Mouse (Mus musculus) forebrain, embryonic 12.5 days (tissue): ENCODE data around the gene Prrt1. TPM values are rescaled to one million over a fixed set of nuclear protein-coding genes. Genes with fewer than 3 reads are reported as not detected.

Source experiments
- ATAC-seq: fragments of 200-750 bp; cut with Nextera tagmentation; 2 replicates; pipeline ENCODE4 v1.8.0; 2017; ENCODE audit warnings: moderate TSS enrichment; ENCODE audit not compliant: low FRiP score
- H3K27ac ChIP-seq: fragments of 300-500 bp; sonication (generic); 2 replicates; pipeline ENCODE4 v1.5.1; 2016; ENCODE audit warnings: mild to moderate bottlenecking
- H3K27me3 ChIP-seq: fragments of 300-500 bp; sonication (generic); 2 replicates; pipeline ENCODE4 v1.6.1; 2016; ENCODE audit warnings: mild to moderate bottlenecking
- H3K36me3 ChIP-seq: fragments of 300-500 bp; sonication (generic); replicated peaks from 2 replicates; pipeline ENCODE4 v1.6.1; 2016; ENCODE audit warnings: mild to moderate bottlenecking
- H3K4me1 ChIP-seq: fragments of 300-500 bp; sonication (generic); 2 replicates; pipeline ENCODE4 v1.6.1; 2016
- H3K4me2 ChIP-seq: fragments of 300-500 bp; sonication (generic); 2 replicates; pipeline ENCODE4 v1.6.1; 2016; ENCODE audit warnings: mild to moderate bottlenecking, moderate library complexity
- H3K4me3 ChIP-seq: fragments of 300-500 bp; sonication (generic); replicated peaks from 2 replicates; pipeline ENCODE4 v1.5.1; 2016; ENCODE audit warnings: mild to moderate bottlenecking
- H3K9ac ChIP-seq: fragments of 300-500 bp; sonication (generic); 2 replicates; pipeline ENCODE4 v1.6.1; 2016; ENCODE audit warnings: mild to moderate bottlenecking
- H3K9me3 ChIP-seq: fragments of 300-500 bp; sonication (generic); 2 replicates; pipeline ENCODE4 v1.6.1; 2016
- whole genome bisulfite sequencing: fragments of 180-500 bp; shearing (Covaris S2); methylation state at CpG from one replicate; pipeline ENCODE4 v1.1.7; 2016; 5-methylcytosine and 5-hydroxymethylcytosine counted together
- polyA plus RNA-seq: library from polyadenylated mRNA; unstranded; fragments of >200 nt; fragmentation: Nextera tagmentation; extraction: Ambion mirVana; gene quantifications from 2 replicates; pipeline ENCODE4 v1.2.1, GENCODE M21; 2016

The Prrt1 gene
- polyA plus RNA-seq, 1 experiment from 2014 or later, result 2.9 TPM

- peak overlapping the region; percentile 39 for H3K4me3 ChIP-seq
- H3K27me3 ChIP-seq, result peaks cover 82% of the 10 kb centered on the region
- ATAC-seq, result peak; percentile 39; the same call in 1 of the 2 replicates
- H3K4me2 ChIP-seq, result peak overlapping the region; percentile 63
- no peaks in the 10 kb centered on the region for H3K36me3 ChIP-seq
- H3K27ac ChIP-seq, result no peak overlapping the region
- WGBS, result 31% methylated on average over 49 of the region's 49 CpGs
- H3K9ac ChIP-seq, result 0 out of 2 replicates have a peak overlapping the region, but pooled peaks have one; percentile 33
- H3K9me3 ChIP-seq, result 0 out of 2 replicates have a peak, but pooled peaks cover 2% of the 10 kb centered on the region
- H3K4me1 ChIP-seq, result peaks cover 13% of the 10 kb centered on the region
Measured at GRCm38 (mm10) chr17:34672246-34672792, 43.0 kb downstream of the Prrt1 start.

- H3K4me1 ChIP-seq, result peaks cover 13% of the 10 kb centered on the region
- no peak for ATAC-seq
- H3K36me3 ChIP-seq, result no peaks in the 10 kb centered on the region
- peaks cover 80% of the 10 kb centered on the region for H3K27me3 ChIP-seq
- no peak overlapping the region for H3K27ac ChIP-seq
- H3K4me3 ChIP-seq, result no peak overlapping the region
- 92% methylated on average over 7 of the region's 7 CpGs for WGBS
- no peak overlapping the region for H3K9ac ChIP-seq
- 0 out of 2 replicates have a peak, but pooled peaks cover 2% of the 10 kb centered on the region for H3K9me3 ChIP-seq
- H3K4me2 ChIP-seq, result no peak overlapping the region
Measured at GRCm38 (mm10) chr17:34673139-34673538, 43.8 kb downstream of the Prrt1 start.

GRCm38 (mm10) chr17:34674524-34675204 is 45.3 kb downstream of the Prrt1 start:
- no peaks in the 10 kb centered on the region for H3K36me3 ChIP-seq
- 0 out of 2 replicates have a peak, but pooled peaks cover 2% of the 10 kb centered on the region for H3K9me3 ChIP-seq
- no peak overlapping the region for H3K27ac ChIP-seq
- no peak for ATAC-seq
- H3K4me1 ChIP-seq, result peaks cover 13% of the 10 kb centered on the region
- peaks cover 74% of the 10 kb centered on the region for H3K27me3 ChIP-seq
- WGBS, result 72% methylated on average over 11 of the region's 11 CpGs
- H3K4me3 ChIP-seq, result no peak overlapping the region
- no peak overlapping the region for H3K4me2 ChIP-seq
- no peak overlapping the region for H3K9ac ChIP-seq

GRCm38 (mm10) chr17:34675205-34676092 is 46.1 kb downstream of the Prrt1 start:
- no peak overlapping the region for H3K4me2 ChIP-seq
- H3K9ac ChIP-seq, result no peak overlapping the region
- ATAC-seq, result no peak
- WGBS, result 76% methylated on average over 13 of the region's 13 CpGs
- no peaks in the 10 kb centered on the region for H3K36me3 ChIP-seq
- H3K9me3 ChIP-seq, result 0 out of 2 replicates have a peak, but pooled peaks cover 2% of the 10 kb centered on the region
- H3K4me3 ChIP-seq, result no peak overlapping the region
- peaks cover 74% of the 10 kb centered on the region for H3K27me3 ChIP-seq
- peaks cover 13% of the 10 kb centered on the region for H3K4me1 ChIP-seq
- no peak overlapping the region for H3K27ac ChIP-seq

GRCm38 (mm10) chr17:34676093-34676460 is 46.7 kb downstream of the Prrt1 start:
- no peak overlapping the region for H3K4me3 ChIP-seq
- no peak overlapping the region for H3K9ac ChIP-seq
- H3K36me3 ChIP-seq, result no peaks in the 10 kb centered on the region
- H3K4me1 ChIP-seq, result peaks cover 13% of the 10 kb centered on the region
- H3K4me2 ChIP-seq, result no peak overlapping the region
- 0 out of 2 replicates have a peak, but pooled peaks cover 2% of the 10 kb centered on the region for H3K9me3 ChIP-seq
- no peak overlapping the region for H3K27ac ChIP-seq
- 88% methylated on average over 6 of the region's 6 CpGs for WGBS
- ATAC-seq, result no peak
- H3K27me3 ChIP-seq, result peaks cover 70% of the 10 kb centered on the region

GRCm38 (mm10) chr17:34676671-34677070 is 47.3 kb downstream of the Prrt1 start:
- Histone ChIP-seq H3K27ac (no peak overlapping the region), H3K27me3 (peaks cover 64% of the 10 kb centered on the region), H3K9me3 (0 out of 2 replicates have a peak, but pooled peaks cover 2% of the 10 kb centered on the region), H3K36me3 (no peaks in the 10 kb centered on the region), H3K4me3 (no peak overlapping the region), H3K4me2 (no peak overlapping the region), H3K4me1 (peaks cover 9% of the 10 kb centered on the region), H3K9ac (no peak overlapping the region)
- 83% methylated on average over 12 of the region's 12 CpGs for WGBS
- ATAC-seq, result no peak

GRCm38 (mm10) chr17:34680191-34680590 is 50.9 kb downstream of the Prrt1 start:
- Histone ChIP-seq H3K27ac (no peak overlapping the region), H3K27me3 (peaks cover 33% of the 10 kb centered on the region; the same call in 1 of the 2 replicates), H3K4me1 (no peaks in the 10 kb centered on the region), H3K9me3 (no peaks in the 10 kb centered on the region), H3K4me3 (no peak overlapping the region), H3K4me2 (no peak overlapping the region), H3K9ac (no peak overlapping the region), H3K36me3 (no peaks in the 10 kb centered on the region)
- WGBS, result 83% methylated on average over 26 of the region's 26 CpGs
- ATAC-seq, result no peak

GRCm38 (mm10) chr17:34680621-34681020 is 51.3 kb downstream of the Prrt1 start:
- no peak overlapping the region for H3K9ac ChIP-seq
- no peak overlapping the region for H3K4me2 ChIP-seq
- H3K27me3 ChIP-seq, result peaks cover 30% of the 10 kb centered on the region; the same call in 1 of the 2 replicates
- 77% methylated on average over 4 of the region's 4 CpGs for WGBS
- H3K9me3 ChIP-seq, result no peaks in the 10 kb centered on the region
- H3K4me1 ChIP-seq, result no peaks in the 10 kb centered on the region
- no peak for ATAC-seq
- no peaks in the 10 kb centered on the region for H3K36me3 ChIP-seq
- no peak overlapping the region for H3K4me3 ChIP-seq
- H3K27ac ChIP-seq, result no peak overlapping the region

GRCm38 (mm10) chr17:34681132-34681571 is 51.8 kb downstream of the Prrt1 start:
- Histone ChIP-seq H3K9ac (no peak overlapping the region), H3K27ac (no peak overlapping the region), H3K36me3 (no peaks in the 10 kb centered on the region), H3K4me3 (no peak overlapping the region), H3K27me3 (peaks cover 25% of the 10 kb centered on the region; the same call in 1 of the 2 replicates), H3K4me2 (no peak overlapping the region), H3K4me1 (no peaks in the 10 kb centered on the region), H3K9me3 (no peaks in the 10 kb centered on the region)
- 84% methylated on average over 17 of the region's 17 CpGs for WGBS
- no peak for ATAC-seq

GRCm38 (mm10) chr17:34681881-34682536 is 52.7 kb downstream of the Prrt1 start:
- WGBS, result 76% methylated on average over 11 of the region's 11 CpGs
- Histone ChIP-seq H3K9ac (no peak overlapping the region), H3K27me3 (peaks cover 21% of the 10 kb centered on the region; the same call in 1 of the 2 replicates), H3K27ac (no peak overlapping the region), H3K4me3 (no peak overlapping the region), H3K36me3 (no peaks in the 10 kb centered on the region), H3K4me2 (no peak overlapping the region), H3K9me3 (no peaks in the 10 kb centered on the region), H3K4me1 (no peaks in the 10 kb centered on the region)
- ATAC-seq, result no peak
